Mouse (Mus musculus) CD8-positive naive resting alpha-beta T cell, adult 57 days (primary cell): ENCODE data around the gene Trim2. TPM values are rescaled to one million over a fixed set of nuclear protein-coding genes. Genes with fewer than 3 reads are reported as not detected.

Experiments used
- total RNA-seq: library from RNA; stranded (reverse); gene quantifications from one replicate; pipeline ENCODE4 v1.2.4, GENCODE M21; 2023

Trim2 gene
- total RNA-seq: 5.2 TPM

GRCm38 (mm10) chr3:84306777-84307176 is at the start of gene Trim2:
Trim2 (minus strand) TSS chr3:84306877.

GRCm38 (mm10) chr3:84173581-84174154 is 133.0 kb downstream of the Trim2 start, which contains the start of gene Gm6525:
Gm6525 (plus strand) TSS chr3:84174104.

GRCm38 (mm10) chr3:84155558-84156006 is 151.1 kb downstream of the Trim2 start, which contains the start of gene Mnd1:
Mnd1 (minus strand) TSS chr3:84155786.

Other genes with a start within 250 kb of the Trim2 start
- gene Mnd1, start 151.1 kb downstream of the Trim2 start, total RNA-seq: not detected
- gene Gm6525, start 132.8 kb downstream of the Trim2 start, total RNA-seq: not detected
- gene Fhdc1, start 173.6 kb upstream of the Trim2 start, total RNA-seq: 1.1 TPM